Mouse (Mus musculus) ES-E14 (cell line): ENCODE data around the gene Gm28048.

Experiments used
- CHD2 ChIP-seq: IDR thresholded peaks from 2 replicates; pipeline ENCODE4 v1.6.1; 2014; ENCODE audit warnings: mild to moderate bottlenecking, low read depth, low read length, inconsistent platforms
- HCFC1 ChIP-seq: IDR thresholded peaks from 2 replicates; pipeline ENCODE4 v1.6.1; 2012; ENCODE audit warnings: low read length, inconsistent platforms, borderline replicate concordance; ENCODE audit not compliant: insufficient read depth
- MAFK ChIP-seq: IDR thresholded peaks from 2 replicates; pipeline ENCODE4 v1.6.1; 2014; ENCODE audit warnings: mild to moderate bottlenecking, low read depth, low read length, inconsistent platforms; ENCODE audit not compliant: insufficient read depth
- ZC3H11A ChIP-seq: IDR thresholded peaks from 2 replicates; pipeline ENCODE4 v1.6.1; 2012; ENCODE audit warnings: low read depth, mild to moderate bottlenecking, inconsistent platforms, low read length, borderline replicate concordance
- ZNF384 ChIP-seq: IDR thresholded peaks from 2 replicates; pipeline ENCODE4 v1.6.1; 2012; ENCODE audit warnings: low read depth, low read length, inconsistent platforms

- no peak for TF ChIP-seq ZC3H11A
- no peak for TF ChIP-seq HCFC1
- no peak for TF ChIP-seq ZNF384
- TF ChIP-seq MAFK = no peak
- TF ChIP-seq CHD2 = no peak
Measured at GRCm38 (mm10) chr11:22871628-22872306, 110.1 kb downstream of the Gm28048 start.
